Mouse (Mus musculus): ENCODE results near the gene Noxred1. TPM values are rescaled to one million over a fixed set of nuclear protein-coding genes. Genes with fewer than 3 reads are reported as not detected.
"Not testable (repeated sequence)": the region's sequence is repeated elsewhere in the genome, so short reads cannot be mapped to it uniquely, and the experiment has no call there.

Noxred1 gene
- polyA plus RNA-seq, 1 experiment from 2014 or later: 1.9 TPM

- not testable (repeated sequence) for H3K9ac ChIP-seq (ENCODE audit: low read depth, low read length); H3K27ac ChIP-seq (ENCODE audit: low read length); H3K27me3 ChIP-seq (ENCODE audit: control insufficient read depth, insufficient read depth, low read depth, low read length); H3K4me1 ChIP-seq (ENCODE audit: control insufficient read depth, insufficient read depth, low read length); H3K4me3 ChIP-seq (ENCODE audit: low read depth, low read length); H3K9me3 ChIP-seq (replicated peaks; ENCODE audit: control insufficient read depth, low read length, poor library complexity, severe bottlenecking); ATAC-seq; H3K4me2 ChIP-seq (ENCODE audit: low read length)
- WGBS: 89% methylated on average over 4 of the region's 4 CpGs
- peaks cover 25% of the 10 kb centered on the region for H3K36me3 ChIP-seq (ENCODE audit: control insufficient read depth, insufficient read depth, low read length)
These were observed 38.7 kb upstream of the Noxred1 start for GRCm38 (mm10) chr12:87277251-87277650.

GRCm38 (mm10) chr12:87274853-87275831 is 36.6 kb upstream of the Noxred1 start:
- peaks cover 37% of the 10 kb centered on the region for H3K36me3 ChIP-seq (ENCODE audit: control insufficient read depth, insufficient read depth, low read length)

GRCm38 (mm10) chr12:87267682-87268081 is 29.1 kb upstream of the Noxred1 start:
- WGBS: 27% methylated on average over 4 of the region's 4 CpGs
- Histone ChIP-seq H3K9ac (ENCODE audit: low read depth, low read length) (no peak overlapping the region), H3K4me2 (ENCODE audit: low read length) (peak overlapping the region; percentile 88), H3K27ac (ENCODE audit: low read length) (no peak overlapping the region), H3K27me3 (ENCODE audit: control insufficient read depth, insufficient read depth, low read depth, low read length) (no peaks in the 10 kb centered on the region), H3K36me3 (ENCODE audit: control insufficient read depth, insufficient read depth, low read length) (peaks cover 29% of the 10 kb centered on the region), H3K9me3 (replicated peaks; ENCODE audit: control insufficient read depth, low read length, poor library complexity, severe bottlenecking) (no peaks in the 10 kb centered on the region), H3K4me3 (ENCODE audit: low read depth, low read length) (peak overlapping the region; percentile 72), H3K4me1 (ENCODE audit: control insufficient read depth, insufficient read depth, low read length) (peaks cover 21% of the 10 kb centered on the region)
- ATAC-seq: no peak

More at GRCm38 (mm10) chr12:87274853-87275831, 36.6 kb upstream of the Noxred1 start:
- Histone ChIP-seq H3K4me3 (ENCODE audit: low read depth, low read length) (no peak overlapping the region), H3K4me1 (ENCODE audit: control insufficient read depth, insufficient read depth, low read length) (no peaks in the 10 kb centered on the region), H3K9ac (ENCODE audit: low read depth, low read length) (no peak overlapping the region), H3K9me3 (replicated peaks; ENCODE audit: control insufficient read depth, low read length, poor library complexity, severe bottlenecking) (no peaks in the 10 kb centered on the region), H3K4me2 (ENCODE audit: low read length) (no peak overlapping the region), H3K27ac (ENCODE audit: low read length) (no peak overlapping the region), H3K27me3 (ENCODE audit: control insufficient read depth, insufficient read depth, low read depth, low read length) (no peaks in the 10 kb centered on the region)
- no peak for ATAC-seq
- 89% methylated on average over 9 of the region's 9 CpGs for WGBS

- peak; percentile 72 for ATAC-seq
- H3K27me3 ChIP-seq (ENCODE audit: control insufficient read depth, insufficient read depth, low read depth, low read length): no peaks in the 10 kb centered on the region
- 0% methylated on average over 30 of the region's 31 CpGs for WGBS
- H3K36me3 ChIP-seq (ENCODE audit: control insufficient read depth, insufficient read depth, low read length): peaks cover 25% of the 10 kb centered on the region
- peak overlapping the region; percentile 88 for H3K27ac ChIP-seq (ENCODE audit: low read length)
- H3K4me2 ChIP-seq (ENCODE audit: low read length): peak overlapping the region; percentile 88
- peaks cover 21% of the 10 kb centered on the region for H3K4me1 ChIP-seq (ENCODE audit: control insufficient read depth, insufficient read depth, low read length)
- H3K4me3 ChIP-seq (ENCODE audit: low read depth, low read length): peak overlapping the region; percentile 72
- no peaks in the 10 kb centered on the region for H3K9me3 ChIP-seq (replicated peaks; ENCODE audit: control insufficient read depth, low read length, poor library complexity, severe bottlenecking)
- H3K9ac ChIP-seq (ENCODE audit: low read depth, low read length): peak overlapping the region; percentile 75
These were observed 28.5 kb upstream of the Noxred1 start for GRCm38 (mm10) chr12:87266827-87267603.

- Histone ChIP-seq H3K9me3 (replicated peaks; ENCODE audit: control insufficient read depth, low read length, poor library complexity, severe bottlenecking) (no peaks in the 10 kb centered on the region), H3K36me3 (ENCODE audit: control insufficient read depth, insufficient read depth, low read length) (peaks cover 28% of the 10 kb centered on the region)
These were observed 27.7 kb upstream of the Noxred1 start, which contains the start of the genes Vipas39 and Ahsa1 for GRCm38 (mm10) chr12:87266108-87266826. Gene Vipas39, minus strand, starts transcription at chr12:87266256. Gene Ahsa1, plus strand, starts transcription at chr12:87266479.

GRCm38 (mm10) chr12:87265444-87265843 is 26.9 kb upstream of the Noxred1 start:
- Histone ChIP-seq H3K4me1 (ENCODE audit: control insufficient read depth, insufficient read depth, low read length) (peaks cover 21% of the 10 kb centered on the region), H3K36me3 (ENCODE audit: control insufficient read depth, insufficient read depth, low read length) (peaks cover 31% of the 10 kb centered on the region), H3K9ac (ENCODE audit: low read depth, low read length) (peak overlapping the region; percentile 86), H3K27me3 (ENCODE audit: control insufficient read depth, insufficient read depth, low read depth, low read length) (no peaks in the 10 kb centered on the region), H3K27ac (ENCODE audit: low read length) (peak overlapping the region; percentile 88), H3K4me3 (ENCODE audit: low read depth, low read length) (peak overlapping the region; percentile 72), H3K9me3 (replicated peaks; ENCODE audit: control insufficient read depth, low read length, poor library complexity, severe bottlenecking) (no peaks in the 10 kb centered on the region), H3K4me2 (ENCODE audit: low read length) (peak overlapping the region; percentile 75)
- ATAC-seq: no peak
- 27% methylated on average over 11 of the region's 11 CpGs for WGBS

More at GRCm38 (mm10) chr12:87266108-87266826, 27.7 kb upstream of the Noxred1 start, which contains the start of the genes Vipas39 and Ahsa1:
- H3K27ac ChIP-seq (ENCODE audit: low read length): peak within 1 kb of the TSS; percentile 88
- H3K4me1 ChIP-seq (ENCODE audit: control insufficient read depth, insufficient read depth, low read length): peaks cover 21% of the 10 kb centered on the region
- under 1% methylated on average over 31 of the region's 31 CpGs for whole genome bisulfite sequencing
- peak within 1 kb of the TSS; percentile 88 for H3K4me2 ChIP-seq (ENCODE audit: low read length)
- peak within 1 kb of the TSS; percentile 72 for H3K4me3 ChIP-seq (ENCODE audit: low read depth, low read length)
- peak; percentile 98 for ATAC-seq
- H3K27me3 ChIP-seq (ENCODE audit: control insufficient read depth, insufficient read depth, low read depth, low read length): no peaks in the 10 kb centered on the region
- peak within 1 kb of the TSS; percentile 86 for H3K9ac ChIP-seq (ENCODE audit: low read depth, low read length)

- Histone ChIP-seq H3K4me3 (ENCODE audit: low read depth, low read length) (no peak overlapping the region), H3K4me2 (ENCODE audit: low read length) (no peak overlapping the region), H3K36me3 (ENCODE audit: control insufficient read depth, insufficient read depth, low read length) (peaks cover 33% of the 10 kb centered on the region), H3K27ac (ENCODE audit: low read length) (no peak overlapping the region), H3K27me3 (ENCODE audit: control insufficient read depth, insufficient read depth, low read depth, low read length) (no peaks in the 10 kb centered on the region), H3K9me3 (replicated peaks; ENCODE audit: control insufficient read depth, low read length, poor library complexity, severe bottlenecking) (no peaks in the 10 kb centered on the region), H3K9ac (ENCODE audit: low read depth, low read length) (no peak overlapping the region), H3K4me1 (ENCODE audit: control insufficient read depth, insufficient read depth, low read length) (peaks cover 8% of the 10 kb centered on the region)
- 97% methylated on average over 8 of the region's 8 CpGs for WGBS
- ATAC-seq: no peak
These were observed 22.0 kb upstream of the Noxred1 start for GRCm38 (mm10) chr12:87260562-87260961.

GRCm38 (mm10) chr12:87256629-87257028 is 18.1 kb upstream of the Noxred1 start:
- no peak for ATAC-seq
- no peaks in the 10 kb centered on the region for H3K27me3 ChIP-seq (ENCODE audit: control insufficient read depth, insufficient read depth, low read depth, low read length)
- 99% methylated on average over 5 of the region's 5 CpGs for WGBS

More at GRCm38 (mm10) chr12:87256629-87257028, 18.1 kb upstream of the Noxred1 start:
- H3K4me3 ChIP-seq (ENCODE audit: low read depth, low read length): no peak overlapping the region
- no peak overlapping the region for H3K4me2 ChIP-seq (ENCODE audit: low read length)
- no peak overlapping the region for H3K9ac ChIP-seq (ENCODE audit: low read depth, low read length)
- H3K36me3 ChIP-seq (ENCODE audit: control insufficient read depth, insufficient read depth, low read length): peaks cover 44% of the 10 kb centered on the region
- H3K9me3 ChIP-seq (replicated peaks; ENCODE audit: control insufficient read depth, low read length, poor library complexity, severe bottlenecking): no peaks in the 10 kb centered on the region
- no peaks in the 10 kb centered on the region for H3K4me1 ChIP-seq (ENCODE audit: control insufficient read depth, insufficient read depth, low read length)
- no peak overlapping the region for H3K27ac ChIP-seq (ENCODE audit: low read length)

All from midbrain, embryonic 16.5 days (tissue).